Mouse (Mus musculus): ENCODE results near the gene Hdgf. TPM values are rescaled to one million over a fixed set of nuclear protein-coding genes. Genes with fewer than 3 reads are reported as not detected.

Hdgf gene
- total RNA-seq, 4 experiments from 2014 or later: 109 to 118 (median 117) TPM

GRCm38 (mm10) chr3:87945781-87946540, 39.8 kb downstream of the Hdgf start:
- no peak for DNase-seq (ENCODE audit: low spot score)

- no peak for DNase-seq (ENCODE audit: low spot score)
These were observed 40.4 kb downstream of the Hdgf start for GRCm38 (mm10) chr3:87946541-87946860.

- DNase-seq (ENCODE audit: low spot score): no peak
These were observed 41.1 kb downstream of the Hdgf start for GRCm38 (mm10) chr3:87947056-87947810.

- no peak for DNase-seq (ENCODE audit: low spot score)
These were observed 41.7 kb downstream of the Hdgf start for GRCm38 (mm10) chr3:87947811-87948199.

- no peak for DNase-seq (ENCODE audit: low spot score)
These were observed 42.5 kb downstream of the Hdgf start, which contains the start of gene Crabp2 for GRCm38 (mm10) chr3:87948378-87949265. Crabp2 (plus strand) TSS chr3:87948666.

GRCm38 (mm10) chr3:87949266-87949954, 43.3 kb downstream of the Hdgf start:
- DNase-seq (ENCODE audit: low spot score): no peak

GRCm38 (mm10) chr3:87949955-87950515, 43.9 kb downstream of the Hdgf start:
- DNase-seq (ENCODE audit: low spot score): no peak

- no peak for DNase-seq (ENCODE audit: low spot score)
These were observed 45.8 kb downstream of the Hdgf start for GRCm38 (mm10) chr3:87951946-87952345.

GRCm38 (mm10) chr3:87952440-87952839, 46.3 kb downstream of the Hdgf start:
- no peak for DNase-seq (ENCODE audit: low spot score)

- no peak for DNase-seq (ENCODE audit: low spot score)
These were observed 51.9 kb downstream of the Hdgf start for GRCm38 (mm10) chr3:87958056-87958455.

- DNase-seq (ENCODE audit: low spot score): no peak
These were observed 52.4 kb downstream of the Hdgf start for GRCm38 (mm10) chr3:87958476-87958875.

- no peak for DNase-seq (ENCODE audit: low spot score)
These were observed 52.8 kb downstream of the Hdgf start for GRCm38 (mm10) chr3:87958967-87959366.

- DNase-seq (ENCODE audit: low spot score): no peak
These were observed 53.2 kb downstream of the Hdgf start for GRCm38 (mm10) chr3:87959371-87959770.

- DNase-seq (ENCODE audit: low spot score): no peak
These were observed 54.1 kb downstream of the Hdgf start for GRCm38 (mm10) chr3:87960191-87960585.

- peak; percentile 85 for DNase-seq (ENCODE audit: low spot score)
These were observed 54.6 kb downstream of the Hdgf start for GRCm38 (mm10) chr3:87960586-87961191.

Other genes with a start within 250 kb of the Hdgf start
- gene Lrrc71, start 157.7 kb upstream of the Hdgf start, total RNA-seq (2022): under 1 TPM in 3 of 4 experiments, not detected in 1; 0.09 to 0.31 (median 0.13) TPM
- gene Ntrk1, start 111.2 kb upstream of the Hdgf start, total RNA-seq (2022): under 1 TPM in 3 of 4 experiments, not detected in 1; 0.16 to 0.30 (median 0.19) TPM
- not detected for gene Insrr, start 109.4 kb upstream of the Hdgf start, total RNA-seq (2022)
- gene Pear1, start 82.0 kb upstream of the Hdgf start, total RNA-seq (2022): 10 to 100 TPM; 14.0 to 19.9 (median 15.4) TPM
- gene Sh2d2a, start 59.6 kb upstream of the Hdgf start, total RNA-seq (2022): under 1 TPM in 2 of 4 experiments, not detected in 2; 0.06 to 0.16 TPM
- gene Prcc, start 20.7 kb upstream of the Hdgf start, total RNA-seq (2022): 10 to 100 TPM; 40.7 to 49.8 (median 45.6) TPM
- gene Mrpl24, start 13.2 kb downstream of the Hdgf start, total RNA-seq (2022): 10 to 100 TPM; 73.5 to 80.6 (median 77.1) TPM
- 1 to 10 TPM; 9.0 to 9.8 (median 9.7) TPM for gene Isg20l2, start 24.0 kb downstream of the Hdgf start, total RNA-seq (2022)
- 1 to 10 TPM; 4.6 to 6.7 (median 5.3) TPM for gene Rrnad1, start 24.4 kb downstream of the Hdgf start, total RNA-seq (2022)
- gene Crabp2, start 42.3 kb downstream of the Hdgf start, total RNA-seq (2022): not detected
- gene Nes, start 64.8 kb downstream of the Hdgf start, total RNA-seq (2022): 10 to 100 TPM; 10.1 to 25.1 (median 18.9) TPM
- under 1 TPM in 3 of 4 experiments, not detected in 1; 0.09 to 0.69 (median 0.27) TPM for gene Bcan, start 93.9 kb downstream of the Hdgf start, total RNA-seq (2022)
- gene Hapln2, start 121.3 kb downstream of the Hdgf start, total RNA-seq (2022): not detected
- gene Gpatch4, start 136.8 kb downstream of the Hdgf start, total RNA-seq (2022): 10 to 100 TPM in 3 of 4 experiments, 1 to 10 TPM in 1; 9.8 to 11.7 (median 10.8) TPM
- 100 to 1,000 TPM in 1 of 4 experiments, 10 to 100 TPM in 3; 94.4 to 103 (median 96.3) TPM for gene Naxe, start 152.2 kb downstream of the Hdgf start, total RNA-seq (2022)
- gene Ttc24, start 172.0 kb downstream of the Hdgf start, total RNA-seq (2022): not detected
- under 1 TPM; 0.22 to 0.80 (median 0.45) TPM for gene Iqgap3, start 175.7 kb downstream of the Hdgf start, total RNA-seq (2022)
- gene Mef2d, start 236.1 kb downstream of the Hdgf start, total RNA-seq (2022): 100 to 1,000 TPM; 125 to 139 (median 131) TPM

Measured in heart, adult 8-10 months (tissue).